9 mouse cellular contexts compared by ENCODE assay signal in genomic region chr11:44738820-44739219, GRCm38 (mm10).
A peak's percentile ranks its signal among the peaks of the same experiment; 100 is the strongest.
DNase-seq lines count a peak whose midpoint lies in the region; ATAC-seq lines count a peak whose summit lies in the region.
"Had no signal": no experiment of that assay in that cellular context is flagged by ENCODE, and none has a peak within 500 bp of the region (broad histone marks: within the 10 kb centered on the region; RNA-seq: fewer than 3 reads in every experiment).

No protein-coding gene starts in this region.

- H3K27me3 ChIP-seq in forebrain, embryonic 13.5 days = peaks cover 22% of the 10 kb centered on the region
- no peaks in the 10 kb centered on the region for H3K27me3 ChIP-seq in limb, embryonic 11.5 days (ENCODE audit: control insufficient read depth, insufficient read depth, low read length)

- H3K36me3 ChIP-seq in forebrain, embryonic 13.5 days (ENCODE audit: poor library complexity, severe bottlenecking) = no peaks in the 10 kb centered on the region
- H3K36me3 ChIP-seq in limb, embryonic 11.5 days (ENCODE audit: control insufficient read depth, insufficient read depth, low read length) = no peaks in the 10 kb centered on the region

- DNase-seq in brain, adult 2 months (ENCODE audit: low read depth, low spot score) = peak; percentile 32
- peak; percentile 25 to 42 for DNase-seq in cerebellum, adult 18-20 months
- DNase-seq in limb, embryonic 11.5 days (ENCODE audit: low spot score) = peak; percentile 38
- DNase-seq in thymus, postnatal 10 days (ENCODE audit: low spot score in 2 of 2) = no peak
- DNase-seq: gastrocnemius, postnatal 25 days; kidney, postnatal 4 days had no signal

- H3K9me3 ChIP-seq in forebrain, embryonic 13.5 days (replicated peaks) = no peaks in the 10 kb centered on the region
- H3K9me3 ChIP-seq in limb, embryonic 11.5 days (ENCODE audit: control insufficient read depth, low read length) = no peaks in the 10 kb centered on the region

- H3K9ac ChIP-seq in forebrain, embryonic 13.5 days = no peak overlapping the region
- H3K9ac ChIP-seq in limb, embryonic 11.5 days (ENCODE audit: low read length) = no peak overlapping the region

- ATAC-seq in forebrain, embryonic 13.5 days = peak; percentile 88
- ATAC-seq in limb, embryonic 11.5 days (ENCODE audit: insufficient number of reproducible peaks, low FRiP score, low TSS enrichment, low read depth) = no peak
- no peak for ATAC-seq in megakaryocyte, adult 5-6 weeks (ENCODE audit: poor library complexity, severe bottlenecking)
- no peak for ATAC-seq in megakaryocyte-erythroid progenitor cell, adult 5-6 weeks (replicated peaks; ENCODE audit: low FRiP score, low TSS enrichment, poor library complexity, severe bottlenecking)

- 27% methylated on average over 10 of the region's 10 CpGs for WGBS in forebrain, embryonic 13.5 days
- WGBS in limb, embryonic 11.5 days = 25% methylated on average over 10 of the region's 10 CpGs

- no peak overlapping the region for H3K4me2 ChIP-seq in forebrain, embryonic 13.5 days
- H3K4me2 ChIP-seq in limb, embryonic 11.5 days (ENCODE audit: low read depth, severe bottlenecking) = no peak overlapping the region

- peaks cover 24% of the 10 kb centered on the region for H3K4me1 ChIP-seq in forebrain, embryonic 13.5 days
- H3K4me1 ChIP-seq in limb, embryonic 11.5 days (ENCODE audit: control insufficient read depth, insufficient read depth, low read length) = peaks cover 6% of the 10 kb centered on the region; the same call in 1 of the 2 replicates

- H3K4me3 ChIP-seq in forebrain, embryonic 13.5 days = no peak overlapping the region
- H3K4me3 ChIP-seq in limb, embryonic 11.5 days (ENCODE audit: low read depth, low read length) = no peak overlapping the region

- no peak overlapping the region for H3K27ac ChIP-seq in forebrain, embryonic 13.5 days
- H3K27ac ChIP-seq in limb, embryonic 11.5 days (replicated peaks; ENCODE audit: low read depth, low read length) = no peak overlapping the region

Comparison
In these comparisons a context has a peak if more than half of its experiments do, and no peak if none do; other contexts are left out.
1. DNase-seq: peak in brain, adult 2 months (single experiment), cerebellum, adult 18-20 months (2 of 2) and limb, embryonic 11.5 days (single experiment); none in thymus, postnatal 10 days (0 of 2).